Mouse (Mus musculus): Measurements from ENCODE around the gene Dhx57. TPM values are rescaled to one million over a fixed set of nuclear protein-coding genes. Genes with fewer than 3 reads are reported as not detected.
"Not testable (repeated sequence)": the region's sequence is repeated elsewhere in the genome, so short reads cannot be mapped to it uniquely, and the experiment has no call there.

Dhx57 gene
- total RNA-seq, 1 experiment from 2014 or later = 14.5 TPM

- peak in 1 of 2 experiments; percentile 41; a peak in 1 of 4 replicates for ATAC-seq (replicated peaks in 1 of 2; ENCODE audit: insufficient read depth in 1 of 2, low FRiP score in 2 of 2, low TSS enrichment in 1 of 2, low read depth in 1 of 2, poor library complexity in 2 of 2, severe bottlenecking in 2 of 2)
Measured at GRCm38 (mm10) chr17:80221890-80222628, 68.2 kb downstream of the Dhx57 start.

- no peak for ATAC-seq (replicated peaks in 1 of 2; ENCODE audit: insufficient read depth in 1 of 2, low FRiP score in 2 of 2, low TSS enrichment in 1 of 2, low read depth in 1 of 2, poor library complexity in 2 of 2, severe bottlenecking in 2 of 2)
Measured at GRCm38 (mm10) chr17:80221202-80221601, 69.1 kb downstream of the Dhx57 start.

DNA sequence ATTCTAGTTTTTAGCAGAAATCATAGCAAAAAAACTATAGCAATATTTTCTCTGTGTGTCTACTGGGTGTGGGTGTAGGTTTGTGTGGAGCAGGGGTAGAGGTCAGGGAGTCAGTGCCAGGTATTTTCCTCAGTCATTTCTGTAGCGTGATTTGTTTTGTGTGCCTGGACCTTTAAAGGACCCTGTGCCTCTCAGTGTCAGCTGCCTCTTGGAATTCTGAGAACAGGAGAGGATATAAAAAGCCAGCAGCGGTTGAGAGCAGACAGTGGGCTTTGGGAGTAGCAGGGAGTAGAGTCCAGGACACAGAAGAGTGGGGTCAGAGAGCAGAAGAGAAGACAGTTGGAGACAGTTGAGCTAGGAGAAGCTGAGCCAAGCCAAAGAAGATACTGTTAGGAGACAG is 70.1 kb downstream of the Dhx57 start:
- no peak for ATAC-seq (replicated peaks in 1 of 2; ENCODE audit: insufficient read depth in 1 of 2, low FRiP score in 2 of 2, low TSS enrichment in 1 of 2, low read depth in 1 of 2, poor library complexity in 2 of 2, severe bottlenecking in 2 of 2)

DNA sequence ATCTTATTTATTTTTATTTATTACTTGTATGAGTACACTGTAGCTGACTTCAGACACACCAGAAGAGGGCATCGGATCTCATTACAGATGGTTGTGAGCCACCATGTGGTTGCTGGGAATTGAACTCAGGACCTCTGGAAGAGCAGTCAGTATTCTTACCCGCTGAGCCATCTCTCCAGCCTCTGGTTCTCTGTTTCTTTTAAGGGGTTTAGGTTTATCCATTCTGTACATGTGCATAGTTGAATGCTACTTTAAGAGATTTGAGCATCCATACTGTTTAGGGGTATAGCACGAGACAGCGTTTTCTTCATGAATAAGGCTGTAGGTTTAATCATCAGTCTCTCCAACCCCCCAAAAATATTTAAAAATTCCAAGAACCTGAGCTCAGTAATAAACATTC is 76.3 kb downstream of the Dhx57 start:
- not testable (repeated sequence) for ATAC-seq (replicated peaks in 1 of 2; ENCODE audit: insufficient read depth in 1 of 2, low FRiP score in 2 of 2, low TSS enrichment in 1 of 2, low read depth in 1 of 2, poor library complexity in 2 of 2, severe bottlenecking in 2 of 2)

GRCm38 (mm10) chr17:80206671-80207581 is 83.3 kb downstream of the Dhx57 start, which contains the start of the genes Srsf7 and Ttc39d:
Gene Srsf7, minus strand, starts transcription at chr17:80207307.
Gene Ttc39d, plus strand, starts transcription at chr17:80207460.
- ATAC-seq (replicated peaks in 1 of 2; ENCODE audit: insufficient read depth in 1 of 2, low FRiP score in 2 of 2, low TSS enrichment in 1 of 2, low read depth in 1 of 2, poor library complexity in 2 of 2, severe bottlenecking in 2 of 2) = peak; percentile 88 to 90

DNA sequence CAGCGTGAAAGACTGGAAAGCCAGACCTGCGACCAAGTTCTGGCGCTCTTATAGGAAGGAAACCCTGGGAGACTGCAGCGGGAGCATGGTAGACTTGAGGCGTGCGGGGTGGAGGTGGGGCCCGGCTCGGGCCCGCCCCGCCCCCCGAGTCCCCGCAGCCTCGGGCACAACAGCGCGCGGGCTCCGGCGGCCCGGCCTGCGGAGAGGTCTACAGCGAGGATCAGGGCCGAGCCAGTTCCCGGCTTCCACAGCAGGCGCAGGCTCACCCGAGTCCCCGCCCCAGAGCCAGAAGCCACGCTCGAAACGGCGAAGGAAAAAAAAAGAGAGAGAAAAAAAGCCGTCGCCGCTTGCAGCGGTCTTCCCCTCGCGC is 84.0 kb downstream of the Dhx57 start:
- peak in 1 of 2 experiments; percentile 16; a peak in 2 of 4 replicates for ATAC-seq (replicated peaks in 1 of 2; ENCODE audit: insufficient read depth in 1 of 2, low FRiP score in 2 of 2, low TSS enrichment in 1 of 2, low read depth in 1 of 2, poor library complexity in 2 of 2, severe bottlenecking in 2 of 2)

DNA sequence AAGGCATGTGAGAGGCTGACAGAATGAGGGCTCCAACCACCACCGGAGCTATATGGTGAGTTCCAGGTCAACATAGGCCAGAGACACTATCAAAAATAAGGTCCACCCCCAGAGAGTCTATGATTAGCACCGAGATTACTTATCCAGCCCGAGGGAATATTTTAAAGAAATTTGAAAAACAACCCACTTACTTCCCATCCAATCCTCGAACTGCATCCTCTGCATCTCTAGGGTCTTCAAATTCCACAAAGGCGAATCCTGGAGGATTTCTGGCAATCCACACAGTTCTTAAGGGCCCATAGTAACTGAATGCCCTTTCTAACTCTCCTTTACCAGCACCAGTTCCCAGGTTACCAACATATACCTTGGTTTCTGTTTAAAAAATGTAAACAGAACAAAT is 84.6 kb downstream of the Dhx57 start:
- no peak for ATAC-seq (replicated peaks in 1 of 2; ENCODE audit: insufficient read depth in 1 of 2, low FRiP score in 2 of 2, low TSS enrichment in 1 of 2, low read depth in 1 of 2, poor library complexity in 2 of 2, severe bottlenecking in 2 of 2)

- 0 out of 4 replicates have a peak, but pooled peaks of 1 of the 2 experiments have one; percentile 27 for ATAC-seq (replicated peaks in 1 of 2; ENCODE audit: insufficient read depth in 1 of 2, low FRiP score in 2 of 2, low TSS enrichment in 1 of 2, low read depth in 1 of 2, poor library complexity in 2 of 2, severe bottlenecking in 2 of 2)
Measured at GRCm38 (mm10) chr17:80199160-80199778, 91.0 kb downstream of the Dhx57 start.

- ATAC-seq (replicated peaks in 1 of 2; ENCODE audit: insufficient read depth in 1 of 2, low FRiP score in 2 of 2, low TSS enrichment in 1 of 2, low read depth in 1 of 2, poor library complexity in 2 of 2, severe bottlenecking in 2 of 2) = peak; percentile 21 to 27; a peak in 2 of 4 replicates
Measured at GRCm38 (mm10) chr17:80193075-80193474, 97.2 kb downstream of the Dhx57 start.

Other genes starting within 250 kb of the Dhx57 start
- 43.3 and 52.2 TPM in 2 replicates for gene Hnrnpll, start 228.1 kb downstream of the Dhx57 start, total RNA-seq (2017)
- gene Galm, start 163.0 kb downstream of the Dhx57 start, total RNA-seq (2017) = 10.9 and 12.1 TPM in 2 replicates
- gene Srsf7, start 83.2 kb downstream of the Dhx57 start, total RNA-seq (2017) = 455 and 472 TPM in 2 replicates
- not detected in 2 replicates for gene Ttc39d, start 83.0 kb downstream of the Dhx57 start, total RNA-seq (2017)
- 26.7 and 39.8 TPM in 2 replicates for gene Gemin6, start 66.0 kb downstream of the Dhx57 start, total RNA-seq (2017)
- gene Morn2, start 273 bp downstream of the Dhx57 start, total RNA-seq (2017) = 11.1 and 13.3 TPM in 2 replicates
- gene Arhgef33, start 16.9 kb upstream of the Dhx57 start, total RNA-seq (2017) = not detected in 2 replicates
- not detected in 2 replicates for gene Gm10190, start 83.1 kb upstream of the Dhx57 start, total RNA-seq (2017)
- 12.4 and 13.6 TPM in 2 replicates for gene Sos1, start 190.0 kb upstream of the Dhx57 start, total RNA-seq (2017)